Mouse (Mus musculus): ENCODE data around the gene Mybl2. TPM values are rescaled to one million over a fixed set of nuclear protein-coding genes. Genes with fewer than 3 reads are reported as not detected.

Gene Mybl2
- polyA plus RNA-seq, 1 experiment from 2014 or later, result 17.7 TPM

GRCm38 (mm10) chr2:163061203-163062118 is 7.0 kb downstream of the Mybl2 start:
- no peak overlapping the region for H3K27ac ChIP-seq (ENCODE audit: low read depth, low read length)
- no peaks in the 10 kb centered on the region for H3K36me3 ChIP-seq (ENCODE audit: control insufficient read depth, insufficient read depth, low read length)
- H3K27me3 ChIP-seq (ENCODE audit: control insufficient read depth, insufficient read depth, low read length), result no peaks in the 10 kb centered on the region
- ATAC-seq (ENCODE audit: low FRiP score), result no peak
- H3K4me1 ChIP-seq (replicated peaks; ENCODE audit: control insufficient read depth, insufficient read depth, low read length), result no peaks in the 10 kb centered on the region
- no peak overlapping the region for H3K4me2 ChIP-seq (replicated peaks; ENCODE audit: low read depth, low read length)
- 84% methylated on average over 8 of the region's 8 CpGs for WGBS
- no peaks in the 10 kb centered on the region for H3K9me3 ChIP-seq (ENCODE audit: control insufficient read depth, low read length)
- no peak overlapping the region for H3K4me3 ChIP-seq (ENCODE audit: low read depth, low read length)
- H3K9ac ChIP-seq (ENCODE audit: low read depth, low read length), result no peak overlapping the region
- DNase-seq (ENCODE audit: low spot score), result no peak

- no peak overlapping the region for H3K4me3 ChIP-seq (ENCODE audit: low read depth, low read length)
- H3K4me1 ChIP-seq (replicated peaks; ENCODE audit: control insufficient read depth, insufficient read depth, low read length), result no peaks in the 10 kb centered on the region
- 73% methylated on average over 6 of the region's 6 CpGs for WGBS
- ATAC-seq (ENCODE audit: low FRiP score) (no peak), DNase-seq (ENCODE audit: low spot score) (no peak)
- no peak overlapping the region for H3K4me2 ChIP-seq (replicated peaks; ENCODE audit: low read depth, low read length)
- H3K36me3 ChIP-seq (ENCODE audit: control insufficient read depth, insufficient read depth, low read length), result no peaks in the 10 kb centered on the region
- H3K27me3 ChIP-seq (ENCODE audit: control insufficient read depth, insufficient read depth, low read length), result no peaks in the 10 kb centered on the region
- no peaks in the 10 kb centered on the region for H3K9me3 ChIP-seq (ENCODE audit: control insufficient read depth, low read length)
- H3K27ac ChIP-seq (ENCODE audit: low read depth, low read length), result no peak overlapping the region
- H3K9ac ChIP-seq (ENCODE audit: low read depth, low read length), result no peak overlapping the region
These were observed 7.6 kb downstream of the Mybl2 start for GRCm38 (mm10) chr2:163062119-163062508.

GRCm38 (mm10) chr2:163066326-163066725 is 11.8 kb downstream of the Mybl2 start:
- no peak for DNase-seq (ENCODE audit: low spot score)
- H3K36me3 ChIP-seq (ENCODE audit: control insufficient read depth, insufficient read depth, low read length), result no peaks in the 10 kb centered on the region
- WGBS, result 88% methylated on average over 6 of the region's 6 CpGs
- no peaks in the 10 kb centered on the region for H3K9me3 ChIP-seq (ENCODE audit: control insufficient read depth, low read length)
- H3K9ac ChIP-seq (ENCODE audit: low read depth, low read length), result no peak overlapping the region
- H3K27me3 ChIP-seq (ENCODE audit: control insufficient read depth, insufficient read depth, low read length), result no peaks in the 10 kb centered on the region
- no peak overlapping the region for H3K27ac ChIP-seq (ENCODE audit: low read depth, low read length)
- ATAC-seq (ENCODE audit: low FRiP score), result no peak
- no peaks in the 10 kb centered on the region for H3K4me1 ChIP-seq (replicated peaks; ENCODE audit: control insufficient read depth, insufficient read depth, low read length)
- H3K4me2 ChIP-seq (replicated peaks; ENCODE audit: low read depth, low read length), result no peak overlapping the region
- no peak overlapping the region for H3K4me3 ChIP-seq (ENCODE audit: low read depth, low read length)

GRCm38 (mm10) chr2:163067233-163067632 is 12.7 kb downstream of the Mybl2 start:
- ATAC-seq (ENCODE audit: low FRiP score) (no peak), DNase-seq (ENCODE audit: low spot score) (no peak)
- Histone ChIP-seq H3K4me3 (ENCODE audit: low read depth, low read length) (no peak overlapping the region), H3K9ac (ENCODE audit: low read depth, low read length) (no peak overlapping the region), H3K4me1 (replicated peaks; ENCODE audit: control insufficient read depth, insufficient read depth, low read length) (no peaks in the 10 kb centered on the region), H3K27me3 (ENCODE audit: control insufficient read depth, insufficient read depth, low read length) (no peaks in the 10 kb centered on the region), H3K27ac (ENCODE audit: low read depth, low read length) (no peak overlapping the region), H3K4me2 (replicated peaks; ENCODE audit: low read depth, low read length) (no peak overlapping the region), H3K36me3 (ENCODE audit: control insufficient read depth, insufficient read depth, low read length) (no peaks in the 10 kb centered on the region), H3K9me3 (ENCODE audit: control insufficient read depth, low read length) (no peaks in the 10 kb centered on the region)
- 96% methylated on average over 1 of the region's 1 CpGs for WGBS

GRCm38 (mm10) chr2:163070213-163070612 is 15.7 kb downstream of the Mybl2 start:
- Histone ChIP-seq H3K4me2 (replicated peaks; ENCODE audit: low read depth, low read length) (no peak overlapping the region), H3K27ac (ENCODE audit: low read depth, low read length) (no peak overlapping the region), H3K36me3 (ENCODE audit: control insufficient read depth, insufficient read depth, low read length) (no peaks in the 10 kb centered on the region), H3K9ac (ENCODE audit: low read depth, low read length) (no peak overlapping the region), H3K4me1 (replicated peaks; ENCODE audit: control insufficient read depth, insufficient read depth, low read length) (no peaks in the 10 kb centered on the region), H3K9me3 (ENCODE audit: control insufficient read depth, low read length) (no peaks in the 10 kb centered on the region), H3K27me3 (ENCODE audit: control insufficient read depth, insufficient read depth, low read length) (no peaks in the 10 kb centered on the region), H3K4me3 (ENCODE audit: low read depth, low read length) (no peak overlapping the region)
- ATAC-seq (ENCODE audit: low FRiP score), result no peak
- 93% methylated on average over 3 of the region's 3 CpGs for WGBS
- no peak for DNase-seq (ENCODE audit: low spot score)

GRCm38 (mm10) chr2:163071590-163071989 is 17.1 kb downstream of the Mybl2 start:
- DNase-seq (ENCODE audit: low spot score) (no peak), ATAC-seq (ENCODE audit: low FRiP score) (no peak)
- 90% methylated on average over 3 of the region's 3 CpGs for WGBS
- Histone ChIP-seq H3K27ac (ENCODE audit: low read depth, low read length) (no peak overlapping the region), H3K4me3 (ENCODE audit: low read depth, low read length) (no peak overlapping the region), H3K9ac (ENCODE audit: low read depth, low read length) (no peak overlapping the region), H3K4me2 (replicated peaks; ENCODE audit: low read depth, low read length) (no peak overlapping the region), H3K27me3 (ENCODE audit: control insufficient read depth, insufficient read depth, low read length) (no peaks in the 10 kb centered on the region), H3K4me1 (replicated peaks; ENCODE audit: control insufficient read depth, insufficient read depth, low read length) (no peaks in the 10 kb centered on the region), H3K9me3 (ENCODE audit: control insufficient read depth, low read length) (no peaks in the 10 kb centered on the region), H3K36me3 (ENCODE audit: control insufficient read depth, insufficient read depth, low read length) (no peaks in the 10 kb centered on the region)

GRCm38 (mm10) chr2:163073023-163073757 is 18.7 kb downstream of the Mybl2 start:
- WGBS, result 93% methylated on average over 9 of the region's 9 CpGs
- Histone ChIP-seq H3K9me3 (ENCODE audit: control insufficient read depth, low read length) (no peaks in the 10 kb centered on the region), H3K27me3 (ENCODE audit: control insufficient read depth, insufficient read depth, low read length) (no peaks in the 10 kb centered on the region), H3K4me3 (ENCODE audit: low read depth, low read length) (no peak overlapping the region), H3K9ac (ENCODE audit: low read depth, low read length) (no peak overlapping the region), H3K4me1 (replicated peaks; ENCODE audit: control insufficient read depth, insufficient read depth, low read length) (no peaks in the 10 kb centered on the region), H3K36me3 (ENCODE audit: control insufficient read depth, insufficient read depth, low read length) (no peaks in the 10 kb centered on the region), H3K27ac (ENCODE audit: low read depth, low read length) (no peak overlapping the region), H3K4me2 (replicated peaks; ENCODE audit: low read depth, low read length) (no peak overlapping the region)
- ATAC-seq (ENCODE audit: low FRiP score) (no peak), DNase-seq (ENCODE audit: low spot score) (no peak)

GRCm38 (mm10) chr2:163074006-163074405 is 19.5 kb downstream of the Mybl2 start:
- no peaks in the 10 kb centered on the region for H3K27me3 ChIP-seq (ENCODE audit: control insufficient read depth, insufficient read depth, low read length)
- H3K9ac ChIP-seq (ENCODE audit: low read depth, low read length), result no peak overlapping the region
- H3K4me3 ChIP-seq (ENCODE audit: low read depth, low read length), result no peak overlapping the region
- 88% methylated on average over 7 of the region's 7 CpGs for WGBS
- H3K27ac ChIP-seq (ENCODE audit: low read depth, low read length), result no peak overlapping the region
- no peaks in the 10 kb centered on the region for H3K36me3 ChIP-seq (ENCODE audit: control insufficient read depth, insufficient read depth, low read length)
- no peak overlapping the region for H3K4me2 ChIP-seq (replicated peaks; ENCODE audit: low read depth, low read length)
- ATAC-seq (ENCODE audit: low FRiP score), result no peak
- H3K4me1 ChIP-seq (replicated peaks; ENCODE audit: control insufficient read depth, insufficient read depth, low read length), result no peaks in the 10 kb centered on the region
- H3K9me3 ChIP-seq (ENCODE audit: control insufficient read depth, low read length), result no peaks in the 10 kb centered on the region
- no peak for DNase-seq (ENCODE audit: low spot score)
